Mouse (Mus musculus) subcutaneous adipose tissue, adult 2 months (tissue): ENCODE results near the gene Cyp2d22. TPM values are rescaled to one million over a fixed set of nuclear protein-coding genes. Genes with fewer than 3 reads are reported as not detected.

Experiments
- polyA plus RNA-seq: library from polyadenylated mRNA; depleted of rRNA; stranded (reverse); fragments of >200 nt; gene quantifications from 2 replicates; pipeline ENCODE4 v1.2.3, GENCODE M21; 2012; ENCODE audit warnings: low replicate concordance; rRNA removed

Cyp2d22 gene
- polyA plus RNA-seq: 65.9 and 85.3 TPM in 2 replicates

GRCm38 (mm10) chr15:82379871-82380713 is at the start of gene Cyp2d22:
Gene Cyp2d22 (minus strand): TSS chr15:82380260.

GRCm38 (mm10) chr15:82406981-82407380 is 26.9 kb upstream of the Cyp2d22 start, which contains the start of gene Cyp2d10:
Gene Cyp2d10 (minus strand): TSS chr15:82407195.

GRCm38 (mm10) chr15:82393922-82394321 is 13.9 kb upstream of the Cyp2d22 start, which contains the start of gene Cyp2d11:
Gene Cyp2d11 (minus strand): TSS chr15:82394022.

DNA sequence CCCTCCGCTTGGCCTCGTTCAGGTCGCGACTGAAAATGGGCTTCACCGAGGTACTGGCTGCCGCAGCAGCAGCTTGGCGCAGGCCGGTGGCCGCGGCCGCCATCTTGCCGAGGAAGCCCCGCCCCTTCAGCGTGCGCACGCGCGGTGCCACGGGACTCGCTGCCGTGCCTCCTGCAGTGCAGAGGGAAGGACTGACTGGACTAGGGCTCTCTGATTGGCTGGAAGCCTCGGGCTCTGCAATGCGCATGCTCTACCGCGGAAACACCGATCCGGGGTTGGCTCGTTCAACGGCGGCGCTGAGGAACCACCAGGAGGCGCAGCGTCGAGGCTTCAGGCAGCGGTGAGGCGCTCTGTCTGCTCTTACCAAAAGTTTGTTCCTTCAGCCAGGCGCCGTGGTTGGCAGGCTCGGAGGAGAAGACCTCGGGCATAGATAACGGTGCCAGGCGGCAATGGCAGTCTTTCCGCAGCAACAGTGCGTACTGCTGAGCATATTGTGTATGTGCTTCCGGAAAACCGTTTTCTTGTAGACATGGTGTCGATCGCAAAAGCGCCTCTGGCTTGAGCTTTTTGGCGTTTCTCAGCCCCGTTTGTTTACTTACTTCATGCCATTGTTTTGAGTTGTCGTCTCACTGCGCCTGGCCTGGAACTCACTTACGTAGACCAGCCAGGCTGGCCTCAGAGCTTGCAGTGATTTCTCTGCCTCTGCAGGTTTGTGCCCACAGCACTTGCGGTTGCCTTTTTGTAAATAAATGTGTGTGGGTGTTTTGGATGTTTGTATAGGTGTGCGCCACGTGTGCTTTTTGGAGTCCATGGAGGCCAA is 25.7 kb downstream of the Cyp2d22 start, which contains the start of gene Ndufa6:
Ndufa6 (minus strand) TSS at position 197 of the 820 bp plus-strand sequence.

DNA sequence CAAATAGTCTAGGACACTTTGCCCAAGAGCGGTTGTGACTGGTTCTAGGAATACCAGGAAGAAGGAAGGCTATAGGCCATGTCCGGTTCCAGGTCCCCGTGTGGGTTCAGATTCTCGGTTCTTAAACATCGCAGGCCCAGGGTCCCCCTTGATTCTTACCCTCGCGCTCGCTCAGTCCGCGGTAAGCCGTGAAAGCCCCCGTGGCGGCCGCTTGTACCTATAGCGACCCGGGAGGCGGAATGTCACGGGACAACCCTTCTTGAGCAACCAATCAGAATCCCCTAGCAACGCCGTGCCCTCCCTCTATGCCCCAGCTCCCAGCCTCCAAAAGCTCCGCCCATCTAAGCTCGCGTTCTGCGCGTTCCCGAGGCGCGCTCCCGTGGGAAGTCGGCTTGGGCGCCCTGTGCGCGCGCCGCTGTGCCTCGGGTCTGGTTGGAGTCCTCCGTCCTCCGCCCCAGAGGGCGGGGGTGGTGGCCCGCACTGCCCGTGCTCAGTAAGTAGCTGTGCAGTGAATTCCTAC is 41.4 kb downstream of the Cyp2d22 start, which contains the start of the genes Naga, Pheta2 and Smdt1:
Naga (minus strand) TSS at position 333 of the 520 bp plus-strand sequence.
Pheta2 (plus strand) TSS at position 350 of the 520 bp plus-strand sequence.
Smdt1 (plus strand) TSS at position 367 of the 520 bp plus-strand sequence.

Other genes with a start within 250 kb of the Cyp2d22 start
- 60.2 and 70.3 TPM in 2 replicates for gene Srebf2, start 233.1 kb downstream of the Cyp2d22 start, polyA plus RNA-seq
- gene Shisa8, start 167.4 kb downstream of the Cyp2d22 start, polyA plus RNA-seq: 0.40 and 0.62 TPM in 2 replicates
- gene Tnfrsf13c, start 155.9 kb downstream of the Cyp2d22 start, polyA plus RNA-seq: 0.40 and 0.66 TPM in 2 replicates
- gene Cenpm, start 135.5 kb downstream of the Cyp2d22 start, polyA plus RNA-seq: 3.7 and 11.9 TPM in 2 replicates
- gene 1500009C09Rik, start 127.9 kb downstream of the Cyp2d22 start, polyA plus RNA-seq: not detected in 2 replicates
- 1.6 and 1.8 TPM in 2 replicates for gene Sept3, start 105.4 kb downstream of the Cyp2d22 start, polyA plus RNA-seq
- gene Wbp2nl, start 81.3 kb downstream of the Cyp2d22 start, polyA plus RNA-seq: 0.19 TPM in 1 of 2 replicates, not detected in the other
- gene Naga, start 41.3 kb downstream of the Cyp2d22 start, polyA plus RNA-seq: 135 and 144 TPM in 2 replicates
- gene Pheta2, start 41.3 kb downstream of the Cyp2d22 start, polyA plus RNA-seq: 2.1 and 8.0 TPM in 2 replicates
- 221 and 257 TPM in 2 replicates for gene Smdt1, start 41.3 kb downstream of the Cyp2d22 start, polyA plus RNA-seq
- 293 and 339 TPM in 2 replicates for gene Ndufa6, start 25.9 kb downstream of the Cyp2d22 start, polyA plus RNA-seq
- not detected in 2 replicates for gene Cyp2d11, start 13.8 kb upstream of the Cyp2d22 start, polyA plus RNA-seq
- gene Cyp2d10, start 26.9 kb upstream of the Cyp2d22 start, polyA plus RNA-seq: 0.30 TPM in 1 of 2 replicates, not detected in the other
- gene Cyp2d9, start 53.2 kb upstream of the Cyp2d22 start, polyA plus RNA-seq: not detected in 2 replicates
- not detected in 2 replicates for gene Cyp2d12, start 174.8 kb upstream of the Cyp2d22 start, polyA plus RNA-seq
- gene Cyp2d34, start 240.7 kb upstream of the Cyp2d22 start, polyA plus RNA-seq: 0.04 TPM in 1 of 2 replicates, not detected in the other